Mouse (Mus musculus) bone marrow, adult 2 months (tissue): ENCODE measurements around the gene Sprr2b.
"Not testable (repeated sequence)": the region's sequence is repeated elsewhere in the genome, so short reads cannot be mapped to it uniquely, and the experiment has no call there.

Experiments used
- CTCF ChIP-seq: fragments of 200-500 bp; IDR thresholded peaks from 2 replicates; pipeline ENCODE4 v1.5.1; 2011; ENCODE audit warnings: low read length, control low read depth; ENCODE audit not compliant: control insufficient read depth, insufficient read depth
- POLR2A ChIP-seq: fragments of 200-500 bp; IDR thresholded peaks from 2 replicates; pipeline ENCODE4 v1.6.1; 2011; ENCODE audit warnings: low read depth, mild to moderate bottlenecking, control low read depth, low read length, borderline replicate concordance; ENCODE audit not compliant: control insufficient read depth

DNA sequence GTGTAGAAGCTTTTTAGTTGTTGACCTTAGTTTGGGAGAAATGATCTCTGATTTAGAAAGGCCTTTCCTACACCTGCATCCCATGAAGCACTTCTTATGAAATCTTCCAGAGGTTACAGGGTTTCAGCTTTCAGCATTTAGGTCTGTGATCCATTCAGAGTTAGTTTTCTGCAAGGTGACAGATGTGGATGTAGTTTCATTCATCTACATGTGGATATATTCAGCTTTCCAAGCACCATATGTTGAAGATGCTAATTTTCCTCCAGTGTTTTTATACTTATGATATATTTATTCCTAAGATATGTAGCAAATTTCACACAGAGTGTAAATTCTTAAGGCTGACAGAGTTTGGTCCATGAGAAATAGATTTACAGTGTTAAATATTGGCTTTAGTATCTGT is 42.9 kb upstream of the Sprr2b start:
- TF ChIP-seq POLR2A, CTCF: not testable (repeated sequence)
